Comparison of ENCODE assay signal across 31 mouse cellular contexts in genomic region chr7:119526486-119526885, GRCm38 (mm10). TPM values are rescaled to one million over a fixed set of nuclear protein-coding genes. Genes with fewer than 3 reads are reported as not detected.
DNase-seq lines count a peak whose midpoint lies in the region; ATAC-seq and TF ChIP-seq lines count a peak whose summit lies in the region.
"Had no signal": no experiment of that assay in that cellular context is flagged by ENCODE, and none has a peak within 500 bp of the region (broad histone marks: within the 10 kb centered on the region; RNA-seq: fewer than 3 reads in every experiment).

No protein-coding gene starts in this region.

- WGBS in hindbrain, embryonic 13.5 days = 72% methylated on average over 13 of the region's 13 CpGs
- WGBS in hindbrain, embryonic 11.5 days = 79% methylated on average over 13 of the region's 13 CpGs
- 11% methylated on average over 13 of the region's 13 CpGs for WGBS in forebrain, embryonic 16.5 days

- TF ChIP-seq CTCF in layer of hippocampus, adult 2 months (conservative IDR thresholded peaks at IDR 0.05) = no peak
- no peak for TF ChIP-seq CTCF in brain, embryonic 14.5 days (IDR thresholded peaks at IDR 0.05; ENCODE audit: borderline replicate concordance, extremely low read depth, insufficient read depth, insufficient read length)

- H3K4me1 ChIP-seq in hindbrain, embryonic 13.5 days (replicated peaks) = peaks cover 5% of the 10 kb centered on the region
- H3K4me1 ChIP-seq in hindbrain, embryonic 11.5 days (replicated peaks; ENCODE audit: control insufficient read depth, insufficient read depth, low read length) = no peaks in the 10 kb centered on the region
- H3K4me1 ChIP-seq in forebrain, embryonic 16.5 days (replicated peaks; ENCODE audit: control insufficient read depth, insufficient read depth, low read length) = peaks cover 10% of the 10 kb centered on the region
- H3K4me1 ChIP-seq: embryonic facial prominence, embryonic 15.5 days; heart, embryonic 13.5 days; limb, embryonic 12.5 days; megakaryocyte, embryonic 14.5 days; stomach, embryonic 15.5 days had no signal

- no peaks in the 10 kb centered on the region for H3K36me3 ChIP-seq in hindbrain, embryonic 13.5 days
- no peaks in the 10 kb centered on the region for H3K36me3 ChIP-seq in hindbrain, embryonic 11.5 days (ENCODE audit: control insufficient read depth, insufficient read depth, low read length)
- H3K36me3 ChIP-seq in forebrain, embryonic 16.5 days (ENCODE audit: control insufficient read depth, insufficient read depth) = no peaks in the 10 kb centered on the region
- H3K36me3 ChIP-seq: embryonic facial prominence, embryonic 15.5 days; heart, embryonic 13.5 days; limb, embryonic 12.5 days; lung, embryonic 15.5 days; stomach, embryonic 15.5 days had no signal

- no peaks in the 10 kb centered on the region for H3K9me3 ChIP-seq in hindbrain, embryonic 13.5 days
- no peaks in the 10 kb centered on the region for H3K9me3 ChIP-seq in hindbrain, embryonic 11.5 days (ENCODE audit: control insufficient read depth, low read length)
- H3K9me3 ChIP-seq in forebrain, embryonic 16.5 days (ENCODE audit: control insufficient read depth, low read length) = no peaks in the 10 kb centered on the region
- H3K9me3 ChIP-seq: embryonic facial prominence, embryonic 15.5 days; heart, embryonic 13.5 days; limb, embryonic 12.5 days; lung, embryonic 15.5 days; megakaryocyte, embryonic 14.5 days; stomach, embryonic 15.5 days had no signal

- no peak overlapping the region for H3K4me3 ChIP-seq in hindbrain, embryonic 13.5 days
- H3K4me3 ChIP-seq in hindbrain, embryonic 11.5 days (ENCODE audit: low read depth, low read length) = no peak overlapping the region
- peak overlapping the region; percentile 3; the same call in 1 of the 2 replicates for H3K4me3 ChIP-seq in layer of hippocampus, adult 2 months
- H3K4me3 ChIP-seq in forebrain, embryonic 16.5 days (replicated peaks; ENCODE audit: low read length) = no peak overlapping the region
- H3K4me3 ChIP-seq: embryonic facial prominence, embryonic 15.5 days; heart, embryonic 13.5 days; limb, embryonic 12.5 days; lung, embryonic 15.5 days; megakaryocyte, embryonic 14.5 days; stomach, embryonic 15.5 days had no signal

- H3K27me3 ChIP-seq in hindbrain, embryonic 13.5 days = no peaks in the 10 kb centered on the region
- no peaks in the 10 kb centered on the region for H3K27me3 ChIP-seq in hindbrain, embryonic 11.5 days (ENCODE audit: control insufficient read depth, insufficient read depth, low read length)
- H3K27me3 ChIP-seq in forebrain, embryonic 16.5 days (replicated peaks; ENCODE audit: control insufficient read depth, insufficient read depth, low read length) = no peaks in the 10 kb centered on the region
- H3K27me3 ChIP-seq: embryonic facial prominence, embryonic 15.5 days; heart, embryonic 13.5 days; limb, embryonic 12.5 days; lung, embryonic 15.5 days; stomach, embryonic 15.5 days had no signal

- no peak overlapping the region for H3K4me2 ChIP-seq in hindbrain, embryonic 13.5 days
- no peak overlapping the region for H3K4me2 ChIP-seq in hindbrain, embryonic 11.5 days (replicated peaks; ENCODE audit: low read depth, low read length)
- H3K4me2 ChIP-seq in forebrain, embryonic 16.5 days (ENCODE audit: low read length) = 0 out of 2 replicates have a peak overlapping the region, but pooled peaks have one; percentile 2
- H3K4me2 ChIP-seq: embryonic facial prominence, embryonic 15.5 days; heart, embryonic 13.5 days; hindbrain, embryonic 14.5 days; limb, embryonic 12.5 days; lung, embryonic 15.5 days; stomach, embryonic 15.5 days had no signal

- ATAC-seq in hindbrain, embryonic 13.5 days (ENCODE audit: low FRiP score) = no peak
- no peak for ATAC-seq in hindbrain, embryonic 11.5 days (ENCODE audit: low FRiP score)
- ATAC-seq in forebrain, embryonic 16.5 days = no peak

- 0 out of 2 replicates have a peak overlapping the region, but pooled peaks have one; percentile 6 for H3K9ac ChIP-seq in hindbrain, embryonic 13.5 days
- no peak overlapping the region for H3K9ac ChIP-seq in hindbrain, embryonic 11.5 days (ENCODE audit: low read depth, low read length)
- H3K9ac ChIP-seq in forebrain, embryonic 16.5 days (replicated peaks; ENCODE audit: low read depth, low read length) = no peak overlapping the region
- H3K9ac ChIP-seq: embryonic facial prominence, embryonic 15.5 days; heart, embryonic 13.5 days; hindbrain, embryonic 14.5 days; limb, embryonic 12.5 days; liver, embryonic 14.5 days; lung, embryonic 15.5 days; stomach, embryonic 15.5 days had no signal

- H3K27ac ChIP-seq in hindbrain, embryonic 13.5 days = no peak overlapping the region
- H3K27ac ChIP-seq in hindbrain, embryonic 11.5 days (ENCODE audit: low read depth, low read length) = no peak overlapping the region
- no peak overlapping the region for H3K27ac ChIP-seq in layer of hippocampus, adult 2 months
- no peak overlapping the region for H3K27ac ChIP-seq in forebrain, embryonic 16.5 days (ENCODE audit: low read length)
- H3K27ac ChIP-seq: embryonic facial prominence, embryonic 15.5 days; heart, embryonic 13.5 days; hindbrain, embryonic 14.5 days; limb, embryonic 12.5 days; liver, embryonic 14.5 days; lung, embryonic 15.5 days; stomach, embryonic 15.5 days had no signal

- TF ChIP-seq POLR2A in brain, embryonic 14.5 days (IDR thresholded peaks at IDR 0.05; ENCODE audit: borderline replicate concordance, extremely low read depth, insufficient read depth, insufficient read length, poor library complexity, severe bottlenecking) = no peak

- DNase-seq in hindbrain, embryonic 11.5 days (ENCODE audit: low spot score) = no peak
- no peak for DNase-seq in layer of hippocampus, adult 2 months (ENCODE audit: low spot score in 2 of 2)
- no peak for DNase-seq in layer of hippocampus, postnatal 14 days (ENCODE audit: low spot score in 2 of 2)
- DNase-seq in brain, embryonic 14.5 days (ENCODE audit: low read depth) = peak; percentile 10
- no peak for DNase-seq in right cerebral cortex, postnatal 10 days (ENCODE audit: low spot score in 2 of 2)
- DNase-seq: cerebellum, adult 8-10 months; gastrocnemius, postnatal 10 days; right cerebral cortex, postnatal 4 days; thymus, postnatal 4 days had no signal

RNA-seq across cellular contexts. Expression of gene Pdilt, which starts 3.2 kb away (rescaled TPM):
- 0.14 and 0.32 TPM in 2 replicates for polyA plus RNA-seq in hindbrain, embryonic 13.5 days (2015; fragmentation: Nextera tagmentation; extraction: Ambion mirVana)
- polyA plus RNA-seq in hindbrain, embryonic 11.5 days (2014; fragmentation: Nextera tagmentation; extraction: Ambion mirVana) = 0.28 TPM in 1 of 2 replicates, not detected in the other
- not detected for total RNA-seq in layer of hippocampus, adult 2 months (2021)
- total RNA-seq in layer of hippocampus, postnatal 14 days (2021) = not detected
- polyA plus RNA-seq in brain, embryonic 14.5 days (2012; rRNA removed) = 0.22 TPM in 1 of 2 replicates, not detected in the other
- not detected in 2 replicates for polyA plus RNA-seq in forebrain, embryonic 16.5 days (2015; fragmentation: Nextera tagmentation; extraction: Ambion mirVana)
- total RNA-seq: common myeloid progenitor, adult 5-6 weeks; gastrocnemius, postnatal 10 days; granulocyte monocyte progenitor cell, adult 5-6 weeks; heart, postnatal 14 days; layer of hippocampus, adult 18-20 months; layer of hippocampus, postnatal 36 days; left cerebral cortex, postnatal 10 days; midbrain, postnatal 0 days had no signal
- polyA plus RNA-seq: C2C12; embryonic facial prominence, embryonic 15.5 days; heart, embryonic 13.5 days; intestine, embryonic 14.5 days; limb, embryonic 12.5 days; liver, embryonic 14.5 days; lung, embryonic 15.5 days; stomach, embryonic 15.5 days had no signal

RNA-seq across cellular contexts. Expression of gene Acsm5, which starts 7.2 kb away (rescaled TPM):
- not detected in 2 replicates for polyA plus RNA-seq in hindbrain, embryonic 13.5 days (2015; fragmentation: Nextera tagmentation; extraction: Ambion mirVana)
- not detected in 2 replicates for polyA plus RNA-seq in hindbrain, embryonic 11.5 days (2014; fragmentation: Nextera tagmentation; extraction: Ambion mirVana)
- under 1 TPM; 0.41 to 0.56 TPM for total RNA-seq in layer of hippocampus, adult 2 months (2021)
- under 1 TPM; 0.12 to 0.36 TPM for total RNA-seq in layer of hippocampus, postnatal 14 days (2021)
- not detected in 2 replicates for polyA plus RNA-seq in brain, embryonic 14.5 days (2012; rRNA removed)
- not detected in 2 replicates for polyA plus RNA-seq in forebrain, embryonic 16.5 days (2015; fragmentation: Nextera tagmentation; extraction: Ambion mirVana)
- total RNA-seq: common myeloid progenitor, adult 5-6 weeks; granulocyte monocyte progenitor cell, adult 5-6 weeks; MEL had no signal
- polyA plus RNA-seq: C2C12; embryonic facial prominence, embryonic 15.5 days; heart, embryonic 13.5 days; hindbrain, embryonic 14.5 days; intestine, embryonic 14.5 days; limb, embryonic 12.5 days; lung, embryonic 15.5 days had no signal

RNA-seq across cellular contexts. Expression of gene Acsm2, which starts 27.7 kb away (rescaled TPM):
- polyA plus RNA-seq in hindbrain, embryonic 13.5 days (2015; fragmentation: Nextera tagmentation; extraction: Ambion mirVana) = not detected in 2 replicates
- polyA plus RNA-seq in hindbrain, embryonic 11.5 days (2014; fragmentation: Nextera tagmentation; extraction: Ambion mirVana) = not detected in 2 replicates
- not detected for total RNA-seq in layer of hippocampus, adult 2 months (2021)
- not detected for total RNA-seq in layer of hippocampus, postnatal 14 days (2021)
- polyA plus RNA-seq in brain, embryonic 14.5 days (2012; rRNA removed) = not detected in 2 replicates
- polyA plus RNA-seq in forebrain, embryonic 16.5 days (2015; fragmentation: Nextera tagmentation; extraction: Ambion mirVana) = not detected in 2 replicates
- total RNA-seq: adrenal gland, adult 8-10 months; common myeloid progenitor, adult 5-6 weeks; gastrocnemius, postnatal 10 days; granulocyte monocyte progenitor cell, adult 5-6 weeks; heart, postnatal 14 days; layer of hippocampus, adult 18-20 months; layer of hippocampus, postnatal 36 days; left cerebral cortex, postnatal 10 days; MEL; midbrain, postnatal 0 days had no signal
- polyA plus RNA-seq: C2C12; heart, embryonic 13.5 days; hindbrain, embryonic 14.5 days; intestine, embryonic 14.5 days; limb, embryonic 12.5 days; liver, embryonic 14.5 days; midbrain, postnatal 0 days; neural tube, embryonic 14.5 days; stomach, embryonic 15.5 days had no signal

RNA-seq across cellular contexts. Expression of gene Umod, which starts 47.4 kb away (rescaled TPM):
- polyA plus RNA-seq in hindbrain, embryonic 13.5 days (2015; fragmentation: Nextera tagmentation; extraction: Ambion mirVana) = not detected in 2 replicates
- polyA plus RNA-seq in hindbrain, embryonic 11.5 days (2014; fragmentation: Nextera tagmentation; extraction: Ambion mirVana) = not detected in 2 replicates
- not detected for total RNA-seq in layer of hippocampus, adult 2 months (2021)
- not detected for total RNA-seq in layer of hippocampus, postnatal 14 days (2021)
- polyA plus RNA-seq in brain, embryonic 14.5 days (2012; rRNA removed) = not detected in 2 replicates
- not detected in 2 replicates for polyA plus RNA-seq in forebrain, embryonic 16.5 days (2015; fragmentation: Nextera tagmentation; extraction: Ambion mirVana)
- total RNA-seq: adrenal gland, adult 8-10 months; common myeloid progenitor, adult 5-6 weeks; gastrocnemius, postnatal 10 days; granulocyte monocyte progenitor cell, adult 5-6 weeks; heart, postnatal 14 days; layer of hippocampus, adult 18-20 months; layer of hippocampus, postnatal 36 days; left cerebral cortex, postnatal 10 days; MEL; midbrain, postnatal 0 days had no signal
- polyA plus RNA-seq: C2C12; embryonic facial prominence, embryonic 15.5 days; heart, embryonic 13.5 days; hindbrain, embryonic 14.5 days; intestine, embryonic 14.5 days; limb, embryonic 12.5 days; liver, embryonic 14.5 days; lung, embryonic 15.5 days; midbrain, postnatal 0 days; neural tube, embryonic 14.5 days; stomach, embryonic 15.5 days had no signal
